Mouse (Mus musculus): ENCODE data around the gene Fstl5. TPM values are rescaled to one million over a fixed set of nuclear protein-coding genes. Genes with fewer than 3 reads are reported as not detected.

The Fstl5 gene
- polyA plus RNA-seq, 1 experiment from 2014 or later: not detected

Other genes starting within 250 kb of the Fstl5 start
- gene Golim4, start 117.3 kb upstream of the Fstl5 start, polyA plus RNA-seq (2015; fragmentation: Nextera tagmentation; extraction: Ambion mirVana): 19.3 and 23.6 TPM in 2 replicates

Data from liver, embryonic 15.5 days (tissue).